Mouse (Mus musculus) activated CD4-positive, CD25-positive, alpha-beta regulatory T cell, adult 9 weeks (primary cell): ENCODE results near the gene Zar1l. TPM values are rescaled to one million over a fixed set of nuclear protein-coding genes. Genes with fewer than 3 reads are reported as not detected.

Experiments
- polyA plus RNA-seq: library from polyadenylated mRNA; unstranded; fragments of 100-300 nt; shearing (Covaris generic); gene quantifications from one replicate; pipeline ENCODE4 v1.2.1, GENCODE M21; 2017

The Zar1l gene
- polyA plus RNA-seq = not detected

DNA sequence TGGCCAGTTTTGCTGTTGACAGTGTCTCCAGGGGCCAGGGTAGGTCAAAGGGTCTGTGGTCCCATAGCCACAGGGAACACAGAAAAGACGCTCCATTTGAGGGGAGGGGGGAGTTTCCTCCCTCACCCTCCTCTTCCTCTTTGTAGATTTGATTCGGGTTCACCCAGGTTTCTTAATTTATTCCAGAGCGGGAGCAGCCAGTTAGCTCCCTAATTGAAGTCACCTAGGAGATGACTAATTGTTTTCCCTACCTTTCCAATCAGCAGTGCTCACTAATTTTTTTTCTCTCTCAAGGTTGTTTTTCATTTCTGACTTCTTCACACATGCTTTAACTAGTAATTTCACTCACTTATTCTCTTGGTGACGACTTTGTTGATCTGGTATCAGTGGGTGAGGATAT is at the start of gene Zar1l:
Gene Zar1l, minus strand, starts transcription at position 101 of the 400 bp plus-strand sequence.

DNA sequence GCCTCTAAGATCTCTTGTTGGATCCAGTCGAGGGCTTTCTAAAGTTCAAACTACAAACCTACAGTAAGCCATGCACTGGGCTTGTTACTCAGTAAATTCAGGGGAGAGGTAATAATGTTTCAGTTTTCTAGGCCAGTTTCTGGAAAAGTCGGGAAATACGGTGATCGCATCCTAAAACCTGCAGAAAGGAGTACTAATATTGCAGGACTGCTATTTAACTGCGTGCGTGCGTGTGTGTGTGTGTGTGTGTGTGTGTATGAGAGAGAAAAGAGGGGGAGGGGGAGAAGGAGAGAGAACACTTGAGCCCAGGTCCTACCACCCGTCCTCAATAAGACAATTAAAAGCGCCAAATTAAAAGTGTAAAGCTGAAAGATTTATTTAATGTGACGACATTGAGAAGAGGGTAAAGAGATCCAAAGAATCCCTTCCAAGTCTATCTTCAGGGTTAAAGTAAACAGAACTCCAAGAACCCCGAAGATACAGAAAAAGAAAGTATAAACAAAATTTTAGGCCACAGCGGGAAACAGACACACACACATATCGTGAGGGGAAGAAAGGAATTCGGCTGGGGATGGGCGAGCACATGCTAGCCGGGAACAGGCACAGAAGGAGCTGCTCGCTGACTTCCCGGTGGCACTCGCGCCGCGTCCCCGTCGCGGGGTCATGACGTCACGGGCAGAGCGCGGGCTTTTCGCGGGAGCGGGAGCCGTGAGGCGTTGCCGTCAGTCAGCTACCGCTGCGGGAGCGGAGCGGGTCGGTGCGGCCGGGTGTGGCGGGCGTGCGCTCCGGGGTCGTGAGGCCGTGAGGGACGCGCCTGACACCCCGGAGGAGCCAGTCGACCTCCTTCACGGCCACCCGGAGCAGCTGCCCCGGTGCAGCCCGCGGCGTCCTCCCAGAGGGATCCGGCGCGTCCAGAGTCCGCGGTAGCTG is 4.2 kb upstream of the Zar1l start, which contains the start of gene Brca2:
Gene Brca2, plus strand, starts transcription at position 694 of the 930 bp plus-strand sequence.

Other genes starting within 250 kb of the Zar1l start
- 6.2 TPM for gene Brca2, start 4.5 kb upstream of the Zar1l start, polyA plus RNA-seq
- gene N4bp2l1, start 79.0 kb upstream of the Zar1l start, polyA plus RNA-seq = 119 TPM
- gene N4bp2l2, start 148.0 kb upstream of the Zar1l start, polyA plus RNA-seq = 95.3 TPM
- gene Pds5b, start 155.6 kb upstream of the Zar1l start, polyA plus RNA-seq = 37.0 TPM